Mouse (Mus musculus): ENCODE measurements at regions not wholly inside any gene's neighbourhood (a gene's known extent, or its start where the extent isn't known, plus 50 kb on each side); places are given as distances from the start of the nearest gene placed in this dataset.

DNA sequence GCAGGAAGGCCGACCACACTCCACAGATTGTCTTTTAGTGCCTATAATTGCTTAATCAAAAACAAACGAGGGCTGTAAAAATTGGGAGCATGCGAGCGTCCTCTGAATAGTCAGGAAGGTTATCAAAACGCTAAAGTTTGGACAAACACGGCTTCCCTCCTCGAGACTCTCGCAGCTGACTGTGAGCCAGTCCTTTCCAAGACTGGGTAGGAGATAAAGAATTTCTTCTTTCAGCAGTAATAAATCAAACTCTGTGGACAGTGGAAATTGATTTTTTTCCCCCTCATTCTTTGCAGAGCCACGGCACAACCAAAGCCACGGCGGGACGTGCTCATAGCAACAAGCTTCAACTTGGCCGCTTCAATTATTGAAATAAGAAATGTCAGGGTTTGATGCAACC lies 119.7 kb upstream of the Kazn start:
- no peak for DNase-seq

DNA sequence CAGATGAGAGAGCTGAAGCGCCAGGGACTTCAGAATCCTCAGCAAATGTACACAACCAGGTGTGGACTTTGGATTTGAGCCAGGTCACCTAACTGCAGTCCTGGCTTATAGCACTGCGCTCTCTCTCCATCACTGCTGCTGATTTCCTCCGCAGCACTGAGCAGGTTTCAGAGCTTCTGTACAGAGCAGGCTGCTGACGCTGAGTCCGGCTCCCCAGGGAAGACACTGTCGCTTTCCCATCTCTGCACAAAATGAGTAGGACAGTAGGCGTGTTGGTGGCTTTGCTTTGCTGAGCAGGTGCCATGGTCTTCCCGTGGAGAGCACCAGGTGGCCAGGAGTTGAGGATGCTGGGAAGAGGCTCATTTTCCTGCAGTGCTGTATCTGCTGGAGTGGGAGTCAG lies 116.2 kb upstream of the Kazn start:
- DNase-seq = no peak

DNA sequence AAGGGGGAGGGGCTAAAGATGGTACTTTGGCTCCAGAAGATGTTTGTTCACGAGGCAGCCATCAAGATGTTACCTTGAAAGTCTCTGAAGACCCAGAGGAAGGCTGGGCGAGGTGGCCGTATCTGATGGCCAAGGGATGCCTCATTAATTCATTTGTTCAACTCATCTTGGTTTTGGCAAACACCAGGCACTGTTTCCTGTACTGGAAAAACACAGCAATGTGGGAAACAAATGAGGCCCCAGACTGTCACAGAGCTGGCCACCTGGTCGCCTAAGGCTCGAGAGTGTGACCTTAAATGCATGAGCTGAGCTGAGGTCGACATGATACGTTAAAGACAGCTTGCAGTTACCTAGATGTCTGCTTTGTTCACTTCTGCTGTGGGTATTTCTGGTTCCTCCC lies 114.3 kb upstream of the Kazn start:
- DNase-seq = no peak

DNA sequence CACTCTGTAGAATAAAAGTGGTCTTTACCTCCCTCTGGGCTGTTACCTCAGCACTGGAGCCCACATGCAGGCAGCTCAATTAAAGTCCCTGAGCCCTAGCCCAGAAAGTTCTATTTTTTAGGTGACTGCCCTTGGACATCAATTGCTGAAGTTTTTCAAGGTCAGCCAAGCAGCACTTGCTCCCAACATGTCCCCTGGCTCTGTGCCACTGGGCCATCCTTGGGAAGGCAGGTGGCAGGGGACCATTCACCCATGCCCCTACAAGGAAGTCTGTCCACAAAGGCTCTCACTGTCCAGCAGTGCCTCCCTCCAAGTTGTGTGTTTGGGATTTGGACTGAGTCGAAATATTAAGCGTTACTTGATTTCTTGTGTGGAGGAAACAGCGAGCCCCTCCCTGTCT lies 112.6 kb upstream of the Kazn start:
- no peak for DNase-seq

DNA sequence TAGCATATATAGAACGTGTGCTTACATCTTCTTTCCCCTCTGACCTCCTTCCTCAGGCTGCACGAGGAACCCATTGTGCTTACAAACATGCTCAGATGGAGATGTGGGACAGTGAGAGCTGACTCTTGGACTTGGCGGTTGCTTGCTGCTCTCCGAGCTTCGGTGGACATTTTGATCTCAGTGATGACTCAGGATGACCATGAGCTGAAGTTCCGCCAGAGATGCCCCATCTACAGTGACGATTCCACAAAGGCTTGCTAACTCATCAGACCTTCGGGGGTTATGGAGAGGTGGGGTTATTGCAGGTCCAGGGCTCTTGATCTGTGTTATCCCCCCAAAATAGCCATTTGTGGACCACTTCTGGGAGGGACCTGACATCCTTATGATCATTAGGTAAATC lies 111.8 kb upstream of the Kazn start:
- DNase-seq = no peak

DNA sequence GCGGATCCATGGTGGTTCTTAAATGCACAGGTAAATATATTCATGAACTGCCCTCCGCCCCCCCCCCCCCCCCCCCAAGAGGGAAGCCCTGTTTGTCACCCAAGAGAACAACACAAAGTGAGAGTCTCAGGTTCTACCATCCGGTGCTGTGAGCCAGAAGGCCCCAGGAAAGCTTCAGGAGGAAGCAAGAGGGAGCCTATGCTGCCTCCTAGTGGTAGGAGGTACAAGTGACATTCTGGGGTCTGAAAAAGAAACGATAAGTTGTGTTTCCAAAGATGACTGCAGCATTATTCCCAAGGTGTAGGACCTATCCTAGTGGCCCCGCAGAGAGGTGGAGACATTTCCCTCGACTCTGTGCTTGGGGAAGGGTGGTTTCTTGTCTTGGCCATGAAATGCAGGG lies 109.7 kb upstream of the Kazn start:
- DNase-seq = peak; percentile 56

DNA sequence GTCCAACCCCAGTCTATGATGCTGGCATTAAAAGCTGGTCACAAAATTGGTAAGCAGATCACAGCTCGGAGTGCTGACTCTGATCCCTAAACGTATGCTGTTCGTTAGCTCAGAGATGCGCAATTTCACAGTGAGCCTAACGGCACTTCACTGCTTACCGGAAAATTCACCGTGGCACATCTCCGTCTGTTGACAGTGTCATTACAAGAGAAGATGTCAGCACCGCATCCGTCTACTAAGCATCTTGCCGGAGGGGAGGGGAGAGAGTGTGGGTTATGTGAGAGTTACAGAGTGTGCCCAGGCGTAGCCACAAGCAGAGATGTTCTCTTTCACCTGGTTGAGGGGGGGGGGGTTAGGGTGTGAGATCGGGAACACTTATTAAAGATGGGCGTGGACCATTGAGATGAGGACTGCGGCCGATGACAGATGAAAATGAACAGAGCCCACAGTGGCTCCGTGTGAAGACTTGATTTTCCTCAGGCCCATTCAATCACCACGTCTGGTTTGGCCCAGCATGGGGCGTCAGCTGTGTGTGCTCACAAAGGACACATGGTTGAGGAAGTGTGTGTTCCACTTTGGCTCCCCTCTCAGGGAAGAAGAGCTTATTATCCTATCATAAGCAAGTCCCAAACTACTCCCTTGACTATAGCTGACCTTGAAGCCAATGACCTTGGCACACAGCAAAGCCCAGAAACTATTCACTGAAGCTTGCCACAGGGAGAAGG lies 103.4 kb upstream of the Kazn start:
- no peak for DNase-seq

DNA sequence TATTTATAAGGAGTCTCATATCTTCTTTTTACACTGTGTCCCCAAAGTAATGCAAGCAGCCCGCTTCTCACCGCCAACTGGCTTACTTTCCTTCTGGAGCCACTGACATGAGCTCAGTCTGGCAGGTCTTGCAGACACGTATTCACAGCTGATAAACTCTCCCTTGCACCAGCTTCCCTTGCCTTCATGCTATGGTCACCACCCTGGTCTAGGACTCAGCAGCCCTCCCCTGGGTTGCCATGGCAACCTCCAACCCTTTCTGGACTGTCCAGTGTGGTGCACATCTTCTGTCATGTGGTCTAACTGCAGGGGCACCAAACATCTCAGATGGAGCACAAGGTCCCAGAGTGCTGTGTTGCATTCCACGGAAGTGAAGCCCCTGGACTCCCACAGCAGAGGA lies 102.1 kb upstream of the Kazn start:
- no peak for DNase-seq

DNA sequence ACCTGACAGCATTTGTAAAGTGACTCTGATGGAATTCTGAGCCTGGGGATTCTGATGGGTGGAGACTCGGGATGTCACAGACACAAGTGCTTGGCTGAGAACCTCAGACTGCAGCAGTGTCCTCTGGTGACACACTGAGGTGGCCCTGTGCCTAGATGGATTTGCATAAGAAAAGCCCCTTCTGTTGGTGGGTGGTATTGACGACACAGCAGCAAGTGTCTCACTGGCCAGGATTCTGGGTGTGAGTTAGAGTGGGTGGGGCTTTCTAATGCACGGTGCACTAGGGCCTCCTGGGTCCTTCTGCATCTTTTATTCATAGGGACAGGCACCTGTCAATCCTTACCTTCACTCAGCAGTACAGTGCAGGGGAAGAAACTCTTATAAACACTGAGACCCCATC lies 100.9 kb upstream of the Kazn start:
- peak; percentile 13 for DNase-seq

DNA sequence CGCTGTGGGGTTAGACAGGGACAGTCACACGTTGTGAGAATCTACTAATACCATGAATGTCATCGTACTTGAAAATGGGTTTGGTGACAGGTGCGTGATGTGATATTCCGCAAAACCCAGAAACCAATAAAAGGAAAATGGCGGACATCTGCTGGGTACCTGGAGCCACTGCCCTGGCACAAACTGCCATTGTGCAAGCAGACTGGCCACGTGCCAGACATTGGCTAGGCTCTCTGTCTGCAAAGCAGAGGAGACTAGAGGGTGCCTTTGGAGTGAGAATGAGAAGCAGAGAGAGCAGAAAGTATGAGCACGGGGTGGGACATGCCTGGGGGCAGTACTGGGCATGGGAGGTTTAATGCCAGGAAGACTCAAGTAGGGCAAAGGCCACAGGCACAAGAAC lies 98.5 kb upstream of the Kazn start:
- peak; percentile 52 for DNase-seq

DNA sequence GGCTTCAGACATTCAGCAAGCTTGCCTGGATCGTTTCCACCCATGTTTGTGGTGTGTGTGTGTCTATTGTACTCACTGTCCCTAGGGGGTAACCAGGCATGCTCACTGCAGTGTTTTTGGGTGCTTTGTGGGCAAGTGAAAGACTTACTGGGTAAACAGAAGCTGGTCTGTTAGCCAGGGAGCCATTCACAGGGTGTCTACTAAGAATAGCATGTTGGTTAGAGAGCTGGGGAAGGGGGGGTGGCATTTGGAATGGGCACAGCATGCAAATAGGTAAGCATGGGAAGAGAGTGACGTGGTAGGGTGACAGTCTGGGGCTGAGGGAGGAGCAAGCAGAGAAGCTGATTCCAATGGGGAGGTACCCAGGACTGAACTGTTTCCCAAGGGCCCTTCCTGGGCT lies 97.7 kb upstream of the Kazn start:
- DNase-seq = no peak

DNA sequence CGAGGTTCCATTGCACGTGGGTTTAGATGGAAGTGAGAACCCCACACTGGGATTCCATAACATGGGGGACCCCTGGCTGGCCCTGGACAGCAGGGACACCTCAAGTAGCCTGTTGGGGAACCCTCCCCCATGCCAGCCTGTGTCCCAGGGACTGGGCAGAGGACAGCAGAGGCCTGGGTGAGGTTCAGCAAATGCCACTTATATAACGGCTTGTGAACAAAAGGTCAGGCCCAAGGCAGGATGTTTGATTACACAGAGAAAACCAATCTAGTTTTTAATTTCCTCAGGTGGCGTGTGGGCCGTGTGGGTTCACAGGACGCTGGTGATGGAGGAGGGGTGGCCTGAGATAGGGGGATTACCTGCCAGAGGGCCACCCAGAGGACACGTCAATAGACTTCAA lies 94.9 kb upstream of the Kazn start:
- DNase-seq = no peak

DNA sequence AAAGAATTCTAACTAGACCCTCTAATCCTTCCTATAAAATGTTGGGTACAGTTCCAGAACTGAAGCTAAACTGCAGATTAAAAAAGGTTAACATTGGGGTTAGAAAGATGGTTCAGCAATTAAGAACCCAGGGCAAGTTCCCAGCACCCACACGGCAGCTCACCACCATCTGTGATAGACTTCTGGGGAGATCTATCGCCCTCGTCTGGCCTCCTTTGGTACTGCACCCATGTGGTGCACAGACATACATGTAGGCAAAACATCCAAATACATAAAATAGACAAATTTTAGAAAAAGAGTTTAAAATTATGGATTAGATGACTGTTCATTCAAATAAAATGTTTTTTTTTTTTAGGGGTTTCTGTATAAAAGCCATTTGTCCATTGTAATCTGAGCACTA lies 91.4 kb upstream of the Kazn start:
- DNase-seq = no peak

DNA sequence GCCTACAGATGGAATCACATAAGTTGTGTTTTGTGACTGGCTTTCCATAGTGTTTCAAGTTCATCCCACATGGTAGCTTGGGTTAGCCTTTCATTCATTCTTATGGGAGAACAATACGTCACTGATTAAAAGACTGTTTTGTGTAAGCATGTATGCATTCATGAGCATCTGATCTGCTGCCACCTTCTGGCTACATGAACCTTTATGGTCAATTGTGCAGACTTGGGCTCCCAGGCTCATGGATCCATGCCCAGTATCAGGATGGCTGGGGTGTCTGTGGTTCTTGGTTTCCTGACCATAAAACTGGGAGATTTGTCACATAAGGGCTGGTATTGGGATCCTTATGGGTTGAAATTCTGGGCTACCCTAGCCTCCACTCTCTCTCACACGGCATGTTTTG lies 90.4 kb upstream of the Kazn start:
- no peak for DNase-seq

DNA sequence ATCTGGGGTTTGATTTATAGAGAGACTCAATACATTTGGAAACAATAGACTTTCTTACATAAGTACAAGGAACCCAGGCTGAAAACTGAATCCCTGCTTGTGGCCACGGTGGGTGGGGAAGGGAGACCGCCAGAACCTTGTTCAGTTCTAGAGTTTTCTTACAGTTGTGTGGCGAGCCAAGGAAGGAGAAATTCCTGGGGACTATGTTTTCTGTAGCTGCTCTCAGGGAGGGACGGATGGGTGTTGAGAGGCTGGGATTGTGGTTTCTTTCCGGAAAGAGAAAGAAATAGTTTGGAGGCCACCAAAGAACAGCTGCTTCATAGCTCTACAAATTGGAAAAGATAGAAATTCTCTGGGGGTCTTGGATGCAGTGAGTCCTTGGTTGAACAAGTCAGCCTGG lies 87.3 kb upstream of the Kazn start:
- DNase-seq = no peak

DNA sequence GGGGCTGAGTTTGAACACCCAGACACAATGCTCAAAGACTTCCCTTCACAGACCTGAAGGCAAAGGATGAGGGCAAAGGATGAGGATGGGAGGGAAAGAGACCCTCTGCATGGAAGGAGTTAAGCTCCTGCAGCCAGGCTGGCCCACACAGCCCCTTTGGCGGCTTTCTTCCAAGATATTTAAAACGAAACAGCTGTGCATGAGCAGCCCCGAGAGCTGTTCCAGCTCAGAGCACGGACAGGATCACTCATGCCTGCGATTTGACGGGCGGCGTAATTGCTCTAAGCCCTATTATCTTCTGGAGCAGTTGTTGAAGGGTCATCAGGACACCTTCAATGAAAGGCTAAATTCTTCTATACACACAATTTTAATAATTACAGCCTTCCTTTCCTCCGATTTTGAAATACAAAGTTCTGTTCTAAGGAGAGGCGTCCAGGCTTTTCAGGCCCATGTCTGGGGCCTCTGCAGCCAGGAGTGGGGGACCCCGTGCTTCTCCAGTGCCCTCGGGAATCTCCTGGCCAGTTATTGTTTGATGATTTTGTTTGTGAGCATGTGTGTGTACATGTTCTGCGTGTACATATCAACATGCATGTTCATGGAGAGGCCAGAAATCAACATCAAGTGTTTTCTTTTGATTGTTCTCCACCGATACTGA lies 82.1 kb upstream of the Kazn start:
- peak; percentile 36 for DNase-seq

DNA sequence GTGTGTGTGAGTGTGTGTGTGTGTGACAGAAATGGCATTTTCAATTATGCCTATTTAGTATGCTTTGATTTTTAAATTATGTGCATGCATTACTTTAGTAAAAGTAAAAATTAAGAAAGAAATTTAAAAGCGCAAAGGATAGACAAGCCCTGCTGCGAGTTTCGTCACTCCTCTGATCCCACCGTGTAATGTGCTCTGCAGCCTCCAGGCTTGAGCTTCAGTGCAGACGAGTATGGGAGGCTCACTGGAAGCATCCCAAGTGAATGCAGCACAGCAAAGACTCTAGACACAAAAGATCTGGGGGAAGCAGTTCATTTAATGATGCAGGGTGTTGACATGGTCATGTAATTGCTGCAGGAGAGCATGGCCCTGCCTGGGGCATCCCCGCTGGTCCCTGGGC lies 71.1 kb upstream of the Kazn start:
- DNase-seq = no peak

DNA sequence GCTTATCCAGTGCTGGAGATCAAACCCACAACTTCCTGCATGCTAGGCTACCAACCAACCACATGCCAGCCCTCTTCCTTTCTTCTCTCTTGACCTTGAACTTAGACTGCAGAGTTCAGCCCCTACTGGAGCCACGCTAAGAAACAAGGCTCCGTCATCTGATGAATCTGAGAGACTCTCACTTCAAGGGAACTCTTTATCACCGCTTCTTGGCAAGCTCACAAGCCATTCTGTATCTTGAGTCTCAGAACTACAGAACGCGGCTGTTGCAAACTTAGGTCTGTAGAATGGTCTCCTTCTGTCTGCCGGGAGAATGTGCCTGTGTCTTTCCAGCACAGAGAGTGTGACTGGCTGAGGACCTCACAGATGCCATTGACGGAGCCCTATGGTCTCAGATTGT lies 69.1 kb upstream of the Kazn start:
- no peak for DNase-seq

DNA sequence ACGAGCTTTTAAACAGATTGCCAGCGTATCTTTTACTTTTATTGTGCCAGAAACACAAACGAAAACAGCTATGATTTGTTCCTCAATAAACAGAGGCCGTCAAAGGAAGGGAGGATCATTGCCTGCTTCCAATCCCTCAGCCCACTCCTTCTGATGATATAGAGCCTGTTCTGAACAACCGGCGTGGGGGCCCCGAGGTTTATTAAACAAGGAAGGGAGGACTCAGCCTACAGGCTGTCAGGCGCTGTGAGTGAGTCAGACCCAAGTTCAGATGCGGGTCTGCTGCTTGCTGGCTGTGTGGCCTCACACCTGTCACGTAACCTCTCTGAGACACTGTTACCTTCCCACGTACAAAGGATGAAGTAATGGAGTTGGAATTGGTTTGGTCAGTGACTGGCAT lies 68.1 kb upstream of the Kazn start:
- DNase-seq = no peak

DNA sequence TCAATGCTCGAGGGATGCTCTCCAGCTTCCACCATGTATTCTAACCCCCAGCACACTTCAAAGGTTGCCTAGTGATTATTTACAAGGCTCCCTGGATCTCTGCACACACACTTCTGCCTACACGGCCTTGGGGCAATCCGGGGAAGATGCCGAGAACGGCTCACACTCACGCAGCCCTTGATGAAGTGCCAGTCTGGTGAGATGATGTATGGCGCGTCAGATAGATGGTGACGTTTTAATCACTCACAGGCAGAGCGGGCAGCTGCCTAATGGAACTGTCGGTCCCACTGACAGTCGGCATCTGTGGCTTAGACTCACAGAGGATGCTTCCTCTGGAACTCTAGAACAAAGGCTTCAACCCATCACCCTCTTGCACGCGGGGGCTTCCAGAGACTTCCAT lies 66.9 kb upstream of the Kazn start:
- DNase-seq = no peak

DNA sequence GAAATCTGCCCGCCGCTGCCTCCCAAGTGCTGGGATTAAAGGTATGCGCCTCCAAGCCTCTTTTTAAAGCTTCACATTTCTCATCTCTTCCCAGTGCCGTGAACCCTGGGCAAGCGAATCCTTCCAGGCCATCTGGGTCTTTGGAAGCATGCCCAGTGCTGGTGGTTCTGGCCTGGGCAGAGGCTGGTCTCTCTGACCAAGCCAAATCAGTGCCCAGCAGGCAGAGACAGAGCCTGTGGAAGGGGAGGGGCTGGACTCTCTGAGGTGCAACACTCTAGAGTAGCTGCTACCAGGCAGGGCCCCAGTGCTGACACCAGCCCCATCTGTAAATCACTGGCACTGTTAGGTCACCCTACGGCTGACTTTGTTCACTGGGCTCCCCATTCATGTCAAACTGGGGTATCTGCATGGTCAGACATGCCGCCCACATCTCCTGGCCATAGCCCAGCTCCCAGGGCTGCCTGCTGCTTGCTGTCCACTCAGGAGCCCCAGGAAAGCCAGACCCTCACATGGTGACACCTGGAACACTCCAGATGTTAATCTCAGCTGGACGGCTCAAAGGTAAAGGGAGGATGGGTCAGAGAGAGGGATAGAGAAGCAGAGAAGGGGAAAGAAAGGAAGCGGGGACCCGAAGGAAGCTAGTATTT lies 64.3 kb upstream of the Kazn start:
- no peak for DNase-seq

DNA sequence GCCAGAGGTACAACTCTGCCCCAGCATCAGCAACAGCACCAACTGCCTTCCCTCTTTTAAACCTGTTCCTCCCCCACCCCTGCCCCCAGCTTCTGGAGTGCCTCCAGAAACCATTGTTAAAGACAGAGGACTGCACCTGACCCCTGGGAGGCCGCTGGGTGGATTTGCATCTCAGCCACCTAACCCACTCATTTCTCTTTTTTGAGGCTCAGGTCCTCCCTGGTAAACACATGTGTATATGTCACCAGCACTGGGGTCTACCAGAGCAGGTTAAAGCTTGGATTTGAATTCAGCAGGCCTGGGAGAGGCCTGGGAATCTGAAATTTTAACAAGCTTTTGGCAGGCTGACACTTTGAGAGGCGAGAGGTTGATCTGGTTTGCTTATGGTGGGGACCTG lies 63.5 kb upstream of the Kazn start:
- DNase-seq = no peak

DNA sequence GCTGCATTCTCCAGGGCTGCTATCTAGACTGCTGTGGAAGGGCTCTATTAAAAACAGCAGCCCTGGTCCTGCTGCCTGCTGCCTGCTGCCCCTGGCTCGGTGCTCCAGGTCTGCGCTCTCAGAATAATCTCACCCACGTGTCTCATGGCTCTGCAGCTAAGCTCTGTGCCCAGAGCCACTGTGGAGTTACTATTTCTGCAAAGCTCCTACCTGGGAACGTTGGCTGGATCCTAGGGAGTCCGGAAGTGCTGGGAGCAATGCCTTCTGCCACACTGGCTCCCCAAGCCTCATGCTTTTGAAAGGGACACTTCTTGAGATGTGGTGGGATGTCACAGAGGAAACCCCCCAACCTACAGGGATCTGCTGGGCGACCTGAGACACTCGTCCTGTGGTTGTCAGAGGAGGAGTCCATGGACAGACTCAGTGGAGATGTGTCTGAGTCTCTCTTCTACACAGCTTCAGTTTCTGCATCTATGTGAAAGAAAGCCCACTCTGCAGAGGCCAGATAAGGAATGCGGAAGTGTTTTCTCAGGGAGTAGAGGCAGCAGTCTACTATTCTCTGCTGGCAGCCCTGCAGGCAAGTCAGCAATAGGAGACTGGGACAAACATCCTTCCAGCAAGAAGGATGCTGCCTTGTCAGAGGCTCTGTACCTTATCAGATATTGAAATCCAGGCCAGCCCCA lies 63.0 kb upstream of the Kazn start:
- DNase-seq = peak; percentile 21

All from heart, postnatal 4 days (tissue).